Mouse (Mus musculus) gastrocnemius, postnatal 36 days (tissue): Measurements from ENCODE around the gene Krt77. TPM values are rescaled to one million over a fixed set of nuclear protein-coding genes. Genes with fewer than 3 reads are reported as not detected.

Experiments
- DNase-seq, 2 experiments: peaks; one replicate each; pipeline ENCODE4 v3.0.0; 2022
- intact Hi-C: fragments of 180-260 bp; cut with DNase I; formaldehyde crosslinking; loops from one replicate; pipeline ENCODE4 v1.15.1; 2025
- long read RNA-seq, 2 experiments: library from polyadenylated mRNA; stranded (forward); transcript quantifications; one replicate each; pipeline ENCODE4 v2.0.0; 2021
- total RNA-seq, 2 experiments: library from RNA; stranded (reverse); gene quantifications; 2 replicates each; pipeline ENCODE4 v1.2.3; 2021

Gene Krt77
- total RNA-seq: not detected
- long read RNA-seq, experiment 1: 0 reads
- long read RNA-seq, experiment 2: 0 reads

GRCm38 (mm10) chr15:101869431-101869830, at the start of gene Krt77:
Krt77 (minus strand) TSS chr15:101869705.
- intact Hi-C loops: no loop called here
- DNase-seq: no peak

GRCm38 (mm10) chr15:101916072-101916471, 46.6 kb upstream of the Krt77 start:
- no peak for DNase-seq

GRCm38 (mm10) chr15:101904849-101905248, 35.3 kb upstream of the Krt77 start:
- DNase-seq: no peak
- intact Hi-C loops: no loop called here

More at GRCm38 (mm10) chr15:101916072-101916471, 46.6 kb upstream of the Krt77 start:
- intact Hi-C loops: no loop called here

- intact Hi-C loops: no loop called here
- DNase-seq: no peak
Measured at GRCm38 (mm10) chr15:101902171-101903149, 33.0 kb upstream of the Krt77 start.

GRCm38 (mm10) chr15:101895216-101895615, 25.7 kb upstream of the Krt77 start:
- DNase-seq: no peak
- intact Hi-C loops: no loop called here

- intact Hi-C loops: no loop called here
- no peak for DNase-seq
Measured at GRCm38 (mm10) chr15:101892820-101893219, 23.3 kb upstream of the Krt77 start, which contains the start of gene Krt76. Krt76 (minus strand) TSS chr15:101892920.

- intact Hi-C loops: no loop called here
- no peak for DNase-seq
Measured at GRCm38 (mm10) chr15:101879776-101880175, 10.3 kb upstream of the Krt77 start.

GRCm38 (mm10) chr15:101878041-101878440, 8.5 kb upstream of the Krt77 start:
- DNase-seq: no peak
- intact Hi-C loops: no loop called here

GRCm38 (mm10) chr15:101874383-101874782, 4.9 kb upstream of the Krt77 start:
- no peak for DNase-seq
- intact Hi-C loops: no loop called here

- no peak for DNase-seq
- intact Hi-C loops: no loop called here
Measured at GRCm38 (mm10) chr15:101873231-101873630, 3.7 kb upstream of the Krt77 start.

GRCm38 (mm10) chr15:101866754-101867153, 2.8 kb downstream of the Krt77 start:
- DNase-seq: no peak
- intact Hi-C loops: no loop called here

GRCm38 (mm10) chr15:101860421-101861130, 8.9 kb downstream of the Krt77 start:
- DNase-seq: no peak
- intact Hi-C loops: no loop called here

GRCm38 (mm10) chr15:101859735-101860170, 9.8 kb downstream of the Krt77 start:
- intact Hi-C loops: no loop called here

GRCm38 (mm10) chr15:101858673-101859425, 10.7 kb downstream of the Krt77 start:
- no peak for DNase-seq
- intact Hi-C loops: no loop called here

More at GRCm38 (mm10) chr15:101859735-101860170, 9.8 kb downstream of the Krt77 start:
- DNase-seq: no peak

GRCm38 (mm10) chr15:101856696-101857095, 12.8 kb downstream of the Krt77 start:
- intact Hi-C loops: no loop called here
- DNase-seq: no peak

- intact Hi-C loops: no loop called here
- DNase-seq: no peak
Measured at GRCm38 (mm10) chr15:101855732-101856131, 13.8 kb downstream of the Krt77 start.

GRCm38 (mm10) chr15:101854294-101854693, 15.2 kb downstream of the Krt77 start:
- intact Hi-C loops: no loop called here
- no peak for DNase-seq

GRCm38 (mm10) chr15:101852571-101852970, 16.9 kb downstream of the Krt77 start:
- intact Hi-C loops: no loop called here
- no peak for DNase-seq

GRCm38 (mm10) chr15:101850694-101851093, 18.8 kb downstream of the Krt77 start, which contains the start of gene Krt1:
Krt1 (minus strand) TSS chr15:101850794.
- DNase-seq: no peak
- intact Hi-C loops: no loop called here

GRCm38 (mm10) chr15:101845971-101846403, 23.5 kb downstream of the Krt77 start:
- no peak for DNase-seq

More at GRCm38 (mm10) chr15:101845971-101846403, 23.5 kb downstream of the Krt77 start:
- intact Hi-C loops: no loop called here
